Mouse (Mus musculus): Measurements from ENCODE around the gene Cbx7. TPM values are rescaled to one million over a fixed set of nuclear protein-coding genes. Genes with fewer than 3 reads are reported as not detected.

The Cbx7 gene
- polyA plus RNA-seq (2012; rRNA removed): 22.1 and 30.5 TPM in 2 replicates

DNA sequence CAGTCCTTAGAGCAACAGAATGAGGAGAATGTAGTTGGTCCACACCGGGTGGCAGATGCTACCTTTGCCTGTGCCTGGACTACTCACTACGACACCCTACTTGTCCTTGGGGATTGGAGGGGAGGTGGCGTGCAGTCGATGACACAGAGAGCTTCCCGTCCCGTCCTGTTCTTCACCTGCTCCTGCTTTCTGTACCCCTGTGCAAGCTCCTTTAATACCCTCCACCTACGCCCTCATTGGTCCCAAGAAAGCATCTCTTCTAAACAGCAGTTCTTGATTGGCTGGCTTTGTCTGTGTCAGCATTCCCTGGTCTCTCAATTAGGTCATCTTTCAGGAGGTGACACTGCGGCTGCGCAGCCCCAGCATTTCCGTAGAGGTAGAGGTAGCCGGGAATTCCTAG, at the start of gene Cbx7:
Cbx7 (minus strand) TSS at position 180 of the 400 bp plus-strand sequence.
- DNase-seq (ENCODE audit: low read depth, low spot score): no peak
- WGBS: 92% methylated on average over 11 of the region's 11 CpGs

DNA sequence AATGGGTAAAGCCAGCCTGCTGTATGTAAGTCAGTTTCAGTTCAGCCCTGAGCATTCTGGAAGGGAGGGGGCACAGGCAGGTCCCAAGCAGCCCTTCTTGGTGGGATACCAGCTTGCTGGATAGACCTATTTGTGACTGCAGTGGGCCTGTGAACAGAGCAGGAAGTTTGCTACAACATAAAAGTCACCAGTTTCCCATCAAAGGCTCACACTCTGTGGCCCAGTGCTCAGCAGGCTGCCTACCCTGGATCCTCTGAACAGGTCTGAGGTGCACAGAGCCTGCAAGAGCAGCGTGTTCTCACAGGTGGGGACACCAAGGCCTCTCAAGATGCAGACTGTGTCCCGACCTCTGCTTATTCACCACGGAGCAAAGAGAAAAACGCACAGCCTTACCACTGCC, 49.6 kb upstream of the Cbx7 start:
- WGBS: 60% methylated on average over 4 of the region's 4 CpGs
- no peak for DNase-seq (ENCODE audit: low read depth, low spot score)

DNA sequence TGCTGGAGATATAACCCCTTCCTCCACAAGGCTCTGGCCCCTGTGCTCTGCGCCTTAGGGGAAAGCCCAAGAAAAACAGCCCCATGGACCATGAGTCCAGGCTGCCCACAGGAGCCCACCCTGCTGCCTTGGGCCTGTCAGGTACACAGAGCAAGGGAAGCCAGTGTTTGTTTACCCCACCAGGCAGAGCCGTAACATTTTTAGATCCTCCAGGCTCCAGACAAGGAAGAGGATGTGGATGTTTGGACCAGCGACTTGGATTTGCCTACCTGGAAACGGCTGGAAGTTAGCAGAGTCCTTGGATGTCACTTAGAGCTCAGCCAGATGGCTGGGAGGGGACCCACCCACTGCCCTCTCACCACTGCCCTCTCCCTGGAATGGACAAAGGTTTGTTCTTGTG, 48.7 kb upstream of the Cbx7 start:
- WGBS: 50% methylated on average over 4 of the region's 4 CpGs
- no peak for DNase-seq (ENCODE audit: low read depth, low spot score)

DNA sequence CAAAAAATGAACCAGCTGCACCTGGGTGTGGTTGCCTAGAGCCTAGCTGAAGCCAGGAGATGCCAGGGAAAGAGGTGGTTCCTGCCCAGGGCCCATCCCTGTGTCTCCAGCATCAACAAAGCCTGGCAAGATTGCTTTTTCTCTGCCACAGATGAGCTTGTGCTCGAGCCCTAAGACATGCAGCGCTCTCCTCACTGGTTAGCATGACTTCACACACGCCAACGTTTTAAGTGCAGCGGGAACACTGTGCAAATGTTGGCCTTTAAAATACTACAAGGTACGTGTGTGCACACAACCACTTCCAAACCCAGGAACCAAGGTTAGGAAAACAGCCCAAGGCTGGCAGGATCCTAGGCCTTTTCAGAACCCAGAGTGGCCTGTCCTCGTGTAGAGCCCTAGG, 48.3 kb upstream of the Cbx7 start:
- no peak for DNase-seq (ENCODE audit: low read depth, low spot score)
- WGBS: 82% methylated on average over 7 of the region's 7 CpGs

DNA sequence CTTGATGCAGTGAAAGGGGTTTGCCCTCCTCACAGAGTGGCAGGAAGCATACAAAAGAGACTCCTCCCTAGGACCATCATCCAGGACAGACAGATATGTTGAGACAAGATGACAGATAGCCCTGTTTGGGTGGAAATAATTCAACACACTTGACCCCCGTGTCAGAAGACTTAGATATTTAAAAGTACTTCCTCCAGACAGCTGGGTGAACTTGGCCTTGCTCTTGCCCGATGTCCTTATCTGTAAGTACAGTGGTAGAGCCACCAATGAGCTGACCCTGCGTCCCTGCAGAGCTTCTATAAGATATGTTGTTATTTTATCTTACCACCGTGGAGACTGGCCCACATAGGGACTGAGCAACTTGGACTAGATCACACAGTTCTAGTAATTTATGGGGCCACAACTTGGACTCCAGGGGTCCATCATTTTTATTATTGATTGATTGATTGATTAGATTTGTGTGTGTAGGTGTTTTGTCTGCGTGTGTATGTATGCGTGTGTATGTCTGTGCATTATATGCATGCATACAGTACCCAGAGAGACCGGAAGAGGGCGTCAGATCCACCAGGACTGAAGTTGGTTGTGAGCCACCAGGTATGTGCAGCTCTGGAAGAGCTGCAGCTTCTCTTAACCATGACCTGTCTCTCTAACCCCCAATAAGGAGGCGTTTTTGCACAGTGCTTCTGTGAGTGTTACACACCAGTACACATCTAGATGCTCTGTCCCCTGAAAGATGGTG, 45.8 kb upstream of the Cbx7 start:
- 87% methylated on average over 9 of the region's 9 CpGs for WGBS
- DNase-seq (ENCODE audit: low read depth, low spot score): no peak

DNA sequence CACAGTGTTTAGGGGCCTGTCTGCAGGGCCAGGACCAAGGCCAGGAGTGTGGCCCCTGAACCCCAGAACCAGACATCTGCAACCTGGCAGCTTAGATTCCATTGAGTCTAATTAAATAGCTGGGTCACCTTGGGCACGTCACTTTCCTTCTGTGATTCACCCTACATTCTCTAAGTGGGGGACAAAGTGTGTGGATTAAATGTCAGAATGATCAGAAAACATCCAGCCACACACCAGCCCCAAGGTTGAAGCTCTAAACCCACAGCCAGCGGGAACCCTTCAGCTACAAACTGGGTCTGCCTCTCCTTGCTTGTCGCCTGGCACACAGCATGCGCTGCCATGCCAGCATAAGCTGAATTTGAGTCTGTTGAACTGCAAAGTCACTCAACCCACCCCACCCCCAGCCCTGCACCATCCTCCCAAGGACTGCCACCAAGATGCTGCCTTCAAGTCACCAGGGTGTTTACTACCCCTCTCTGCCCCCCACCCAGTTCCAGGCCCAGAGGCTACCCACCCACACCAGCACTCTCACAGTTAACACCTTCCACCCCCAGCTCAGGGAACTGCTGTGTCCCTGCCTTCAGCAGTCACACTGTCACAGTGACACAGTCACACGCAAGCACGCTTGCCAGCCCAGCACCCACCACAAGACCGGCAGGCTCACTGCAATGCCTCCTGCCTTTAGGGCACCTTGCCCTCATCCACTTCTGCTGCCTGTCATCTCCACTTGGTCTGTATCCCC, 44.5 kb upstream of the Cbx7 start:
- no peak for DNase-seq (ENCODE audit: low read depth, low spot score)
- WGBS: 69% methylated on average over 7 of the region's 7 CpGs

DNA sequence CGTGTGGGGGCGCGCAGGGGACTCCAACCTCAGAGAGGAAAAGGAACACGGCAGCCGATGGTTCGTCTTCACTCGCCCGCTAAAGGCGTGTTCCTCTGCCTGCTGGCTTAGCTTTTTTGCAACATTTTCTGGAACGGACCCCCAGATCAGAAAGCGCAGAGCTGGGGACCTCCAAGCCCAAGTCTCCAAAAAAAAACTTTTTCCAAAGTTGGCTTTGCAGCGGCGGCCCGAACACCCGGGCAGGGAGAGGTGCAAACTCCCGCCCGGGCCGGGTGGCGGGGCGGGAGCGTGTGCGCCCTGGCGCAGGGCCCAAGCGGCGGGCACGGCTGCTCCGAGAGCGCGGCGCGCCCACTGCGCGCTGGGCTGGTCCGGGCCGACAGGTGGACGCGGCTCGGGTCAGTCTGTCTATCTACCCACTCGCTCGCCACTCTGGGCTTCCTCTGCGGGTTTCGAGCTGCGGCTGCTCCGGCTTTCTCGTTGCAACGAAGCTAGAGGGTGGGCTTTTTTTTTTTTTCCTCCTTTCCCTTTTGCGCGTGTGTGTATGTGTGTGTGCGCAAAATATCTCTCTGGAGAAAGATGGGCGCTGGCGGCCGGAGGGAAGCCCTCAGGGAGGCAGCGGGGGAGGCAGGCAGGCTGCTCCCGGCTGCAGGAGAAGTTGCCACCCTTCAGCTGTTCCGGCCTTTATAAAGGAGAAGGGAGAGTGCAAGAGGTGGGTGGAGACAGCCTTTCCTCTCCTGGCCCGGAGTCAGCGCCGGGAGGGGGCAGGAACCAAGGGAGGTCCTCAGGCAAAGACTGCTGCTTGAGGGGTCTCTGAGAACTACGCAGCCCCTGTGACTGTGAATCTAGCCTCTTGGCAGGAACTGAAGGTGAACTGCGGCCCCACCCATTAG, 43.6 kb upstream of the Cbx7 start, which contains the start of gene Pdgfb:
Pdgfb (minus strand) TSS at position 657 of the 890 bp plus-strand sequence.
- no peak for DNase-seq (ENCODE audit: low read depth, low spot score)
- WGBS: 2% methylated on average over 60 of the region's 60 CpGs

DNA sequence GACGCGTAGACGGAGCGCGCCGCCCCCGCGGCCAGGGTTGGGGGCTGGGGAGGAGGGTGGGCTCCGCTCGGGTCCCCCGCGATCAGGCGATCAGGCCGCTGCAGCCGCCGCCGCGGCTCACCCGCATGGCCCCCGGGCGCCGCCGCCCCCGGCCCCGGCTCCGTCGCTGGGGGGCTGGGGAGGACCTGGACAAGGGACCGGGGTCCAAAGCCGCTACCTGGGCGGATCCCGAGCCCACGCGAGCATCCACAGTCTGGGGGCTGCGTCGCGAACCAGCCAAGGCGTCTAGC, 43.1 kb upstream of the Cbx7 start:
- WGBS: under 1% methylated on average over 36 of the region's 37 CpGs
- no peak for DNase-seq (ENCODE audit: low read depth, low spot score)

DNA sequence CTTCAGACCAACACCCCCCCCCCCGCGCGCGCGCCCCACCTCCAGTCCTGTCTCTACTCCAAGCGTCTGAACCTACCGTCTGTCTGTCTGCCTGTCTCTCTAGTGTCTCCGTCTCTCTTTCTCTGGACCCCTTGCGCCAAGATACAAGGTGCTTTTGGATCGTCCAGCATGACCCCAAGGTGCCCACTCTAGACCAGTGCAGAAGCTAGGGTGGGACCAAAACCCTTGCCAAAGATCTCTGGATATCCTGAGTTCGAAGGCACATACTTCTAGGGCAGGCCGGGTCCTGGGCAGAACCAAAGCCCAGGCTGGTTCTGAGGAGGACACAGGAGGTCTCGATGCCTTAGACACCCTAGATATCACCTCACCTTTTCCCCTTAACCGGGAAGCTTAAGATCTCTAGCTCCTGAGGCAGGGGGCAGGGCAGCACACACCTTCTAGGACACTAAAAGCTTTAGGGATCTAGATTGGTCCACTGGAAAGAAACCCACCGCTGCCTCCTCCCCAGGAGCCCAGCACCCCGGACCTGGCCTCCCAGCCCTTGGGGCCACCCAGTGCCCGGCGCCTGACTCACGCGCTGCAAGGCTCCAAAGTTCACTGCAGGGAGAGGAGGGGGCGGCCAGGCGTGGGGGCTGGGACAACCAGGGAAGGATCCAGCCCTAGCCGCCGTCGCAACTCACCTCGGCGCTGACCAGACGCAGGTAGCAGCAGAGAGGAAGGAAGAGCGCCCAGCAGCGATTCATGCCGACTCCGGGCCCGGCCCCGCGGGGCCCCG, 42.5 kb upstream of the Cbx7 start:
- DNase-seq (ENCODE audit: low read depth, low spot score): no peak
- under 1% methylated on average over 36 of the region's 36 CpGs for WGBS

DNA sequence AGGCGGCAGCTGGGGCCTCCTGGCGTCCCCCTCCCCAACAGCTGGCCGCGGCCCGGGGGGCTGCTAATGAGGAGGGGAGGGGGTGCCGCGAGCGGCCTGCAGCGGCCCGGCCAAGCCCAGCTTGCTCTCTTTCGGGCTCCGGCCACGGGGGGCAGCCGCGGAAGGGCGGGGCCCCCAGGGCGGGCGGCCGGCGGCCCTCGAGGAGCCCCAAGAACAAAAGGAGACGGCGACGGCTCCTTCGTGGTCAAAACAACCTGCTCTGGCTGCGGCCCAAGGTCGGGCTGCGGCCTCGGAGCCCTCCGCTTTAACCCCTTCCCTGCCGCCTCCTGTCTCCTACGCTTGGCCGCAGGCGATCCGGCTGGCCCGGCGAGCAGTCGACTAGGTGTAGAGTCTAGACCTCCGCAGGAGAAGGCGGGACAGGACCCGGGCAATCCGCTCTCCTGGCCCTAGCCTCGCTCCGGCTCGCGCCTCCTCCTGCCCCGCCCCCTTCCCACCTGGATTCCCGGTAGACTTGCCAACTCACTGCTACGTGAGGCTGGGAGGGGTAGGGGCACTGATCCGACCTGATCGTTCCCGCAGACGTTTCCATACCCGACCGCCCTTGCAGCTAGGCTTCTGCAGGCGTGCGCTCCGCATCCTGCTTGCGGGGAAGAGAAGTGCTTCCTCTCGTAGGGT, 41.7 kb upstream of the Cbx7 start:
- 1% methylated on average over 58 of the region's 60 CpGs for WGBS
- no peak for DNase-seq (ENCODE audit: low read depth, low spot score)

DNA sequence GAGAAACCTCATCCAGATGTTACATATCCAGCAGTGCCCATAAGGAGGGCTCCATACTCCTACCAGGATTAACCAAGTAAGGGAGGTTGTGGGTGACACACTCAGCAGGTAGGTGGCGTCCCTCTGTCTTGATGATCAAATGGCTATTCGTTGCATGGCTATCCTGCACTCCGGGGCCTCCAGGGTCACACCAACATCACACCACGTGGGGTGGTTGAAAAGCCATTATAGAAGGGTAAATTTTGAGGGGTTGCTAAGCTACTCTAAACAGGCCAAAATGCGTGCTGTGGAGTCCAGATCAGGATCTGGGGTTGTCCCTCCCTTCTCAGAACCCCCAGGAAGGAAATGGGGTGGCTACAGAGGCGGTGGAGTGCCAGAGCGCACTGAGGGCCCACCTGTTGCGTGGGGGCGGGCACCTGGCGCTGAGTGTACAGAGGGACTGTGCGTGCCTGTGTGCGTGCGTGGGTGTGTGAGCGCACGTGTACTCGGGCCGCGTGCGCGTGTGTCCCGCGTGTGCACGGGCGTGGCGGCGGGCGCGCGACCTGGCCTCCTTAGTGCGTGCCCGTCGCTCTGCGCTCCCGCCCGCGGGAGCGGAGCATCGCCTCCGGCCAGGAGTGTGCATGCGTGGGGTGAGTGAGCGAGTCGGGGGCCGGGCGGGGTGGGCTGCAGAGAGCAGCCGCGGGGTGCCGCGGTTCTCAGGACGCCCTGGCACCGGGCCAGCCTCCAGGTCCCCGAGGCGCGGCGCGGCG, 41.0 kb upstream of the Cbx7 start:
- WGBS: 2% methylated on average over 54 of the region's 56 CpGs
- DNase-seq (ENCODE audit: low read depth, low spot score): no peak

DNA sequence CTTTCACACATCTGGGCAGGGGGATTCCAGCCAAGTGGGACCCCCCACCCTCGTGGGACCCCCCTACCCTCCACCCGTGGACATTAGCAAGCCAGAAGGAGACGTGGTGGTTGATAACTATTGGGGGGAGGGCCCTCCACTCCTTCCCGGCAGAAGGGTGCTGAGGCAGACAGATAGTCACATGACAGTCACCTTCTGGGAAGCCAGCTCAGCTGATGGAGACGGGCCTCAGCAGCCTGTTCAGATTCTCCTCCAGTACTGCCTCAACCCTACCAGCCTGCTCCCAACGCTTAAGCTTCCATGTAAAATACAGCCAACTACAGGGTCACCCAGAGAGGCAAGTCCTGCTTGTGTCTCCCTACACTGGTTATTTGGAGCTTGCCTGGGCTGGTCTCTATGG, 40.3 kb upstream of the Cbx7 start:
- no peak for DNase-seq (ENCODE audit: low read depth, low spot score)
- 50% methylated on average over 6 of the region's 6 CpGs for WGBS

DNA sequence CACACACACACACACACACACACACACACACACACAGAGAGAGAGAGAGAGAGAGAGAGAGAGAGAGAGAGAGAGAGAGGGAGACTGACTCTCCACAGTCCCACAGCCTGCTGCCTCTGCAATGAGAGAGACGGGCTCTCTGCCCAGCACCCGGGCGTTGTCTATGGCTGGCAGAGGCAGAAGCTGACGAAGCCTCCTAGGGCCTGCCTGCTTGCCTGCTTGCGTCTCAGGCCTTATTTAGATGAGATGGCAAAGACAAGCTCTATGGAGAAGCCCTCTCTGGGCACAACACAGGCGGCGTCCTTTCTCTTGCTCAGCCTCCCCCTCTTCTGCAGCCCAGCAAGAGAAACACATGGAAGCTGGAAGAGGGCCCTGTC, 39.3 kb upstream of the Cbx7 start:
- no peak for DNase-seq (ENCODE audit: low read depth, low spot score)

DNA sequence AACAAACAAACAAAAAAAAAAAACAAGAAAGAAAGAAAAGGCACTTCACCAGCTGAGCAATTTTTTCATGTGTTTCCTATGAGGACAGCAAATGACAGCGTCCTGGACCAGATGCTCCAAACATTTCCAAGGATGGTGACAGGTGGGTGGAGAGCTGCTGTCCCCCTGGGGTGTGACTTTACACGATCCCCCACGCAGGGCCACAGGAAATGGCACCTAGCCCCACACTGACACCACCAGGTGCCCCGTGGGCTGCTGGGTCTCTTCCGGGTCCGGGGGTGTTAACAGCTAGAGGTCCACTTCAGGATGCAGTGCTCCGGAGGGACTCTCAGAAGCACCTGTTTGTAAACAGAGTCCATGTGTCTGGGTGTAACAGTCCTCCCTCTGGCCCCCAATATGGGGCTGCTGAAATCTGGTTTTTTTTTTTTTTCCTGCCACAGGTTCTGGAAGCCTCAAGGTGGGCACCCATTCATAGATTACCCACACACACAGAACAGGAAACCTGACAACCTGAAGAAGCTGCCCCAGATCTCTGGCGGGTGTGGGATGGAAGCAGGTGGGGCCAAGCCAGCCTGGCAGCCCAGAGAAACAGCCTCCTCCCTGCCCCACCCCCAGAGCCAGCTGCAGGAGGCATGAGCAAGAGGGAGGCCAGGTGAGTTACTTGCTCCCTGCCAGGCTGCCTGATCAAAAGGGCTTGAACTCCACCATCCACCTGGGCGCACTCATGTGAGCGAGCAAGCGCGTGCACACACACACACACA, 38.7 kb upstream of the Cbx7 start:
- 27% methylated on average over 12 of the region's 12 CpGs for WGBS
- no peak for DNase-seq (ENCODE audit: low read depth, low spot score)

More for the DNA sequence above, 39.3 kb upstream of the Cbx7 start:
- 14% methylated on average over 7 of the region's 7 CpGs for WGBS

DNA sequence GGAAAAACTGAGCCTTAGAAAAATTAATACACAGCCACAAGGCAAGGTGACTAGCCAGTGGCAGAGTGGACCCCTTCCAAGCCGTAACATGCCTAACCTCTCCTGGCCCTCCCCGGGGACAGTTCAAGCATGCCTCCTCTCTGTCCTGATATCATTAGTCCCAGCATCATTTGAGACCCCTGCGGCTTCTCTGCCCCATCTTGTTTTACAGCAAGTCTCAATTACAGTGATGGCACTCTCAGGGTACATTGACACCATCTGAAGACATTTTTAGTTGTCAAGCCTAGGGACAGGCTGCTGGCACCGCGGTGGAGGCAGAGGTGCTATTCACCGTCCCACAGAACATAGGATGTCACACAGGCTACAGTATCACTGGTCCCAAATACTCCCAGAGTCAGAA, 37.5 kb upstream of the Cbx7 start:
- WGBS: 83% methylated on average over 6 of the region's 6 CpGs
- no peak for DNase-seq (ENCODE audit: low read depth, low spot score)

DNA sequence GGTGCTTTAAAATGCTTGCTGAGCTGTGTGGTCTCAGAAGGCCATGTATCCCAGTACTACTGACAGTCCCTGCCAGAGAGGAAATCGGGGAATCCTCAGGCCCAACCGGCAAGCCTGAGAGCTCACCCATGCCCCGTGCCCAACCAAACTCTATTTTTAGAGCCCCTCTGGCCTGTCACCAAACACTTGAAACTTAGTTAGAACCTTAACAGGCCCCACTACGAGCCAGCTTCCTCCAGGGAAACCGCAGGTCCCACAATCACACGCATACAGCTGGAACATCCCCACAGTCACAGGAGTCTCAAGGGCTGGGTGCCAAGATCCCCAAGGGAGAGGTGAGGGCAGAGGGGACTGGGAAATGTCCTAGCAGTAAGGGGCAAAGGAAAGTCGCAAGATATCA, 35.2 kb upstream of the Cbx7 start:
- DNase-seq (ENCODE audit: low read depth, low spot score): no peak
- 64% methylated on average over 7 of the region's 7 CpGs for WGBS

DNA sequence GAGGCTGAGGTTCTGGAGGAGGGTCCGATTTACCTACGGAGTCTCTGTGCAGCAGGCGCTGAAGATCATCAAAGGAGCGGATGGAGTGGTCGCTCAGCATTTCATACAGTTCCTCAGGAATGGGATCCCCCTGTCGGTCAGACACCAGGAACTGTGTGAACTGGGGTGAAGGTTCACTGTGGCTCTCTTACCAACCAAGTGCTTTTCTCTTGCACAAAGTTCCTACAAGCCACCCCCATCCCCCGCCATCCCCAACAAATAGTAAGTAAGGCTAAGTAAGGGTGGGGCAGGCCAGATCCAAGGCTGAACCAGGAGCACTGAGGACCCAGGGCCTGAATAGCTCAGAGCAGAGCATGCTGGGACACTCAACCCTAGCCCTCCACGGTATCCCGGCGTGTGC, 34.5 kb upstream of the Cbx7 start:
- DNase-seq (ENCODE audit: low read depth, low spot score): no peak

More for the DNA sequence above, 34.5 kb upstream of the Cbx7 start:
- 58% methylated on average over 10 of the region's 10 CpGs for WGBS
